Mouse (Mus musculus) testis, adult 2 months (tissue): ENCODE results near the gene Gm11733. TPM values are rescaled to one million over a fixed set of nuclear protein-coding genes. Genes with fewer than 3 reads are reported as not detected.
"Not testable (repeated sequence)": the region's sequence is repeated elsewhere in the genome, so short reads cannot be mapped to it uniquely, and the experiment has no call there.

Experiments
- H3K27ac ChIP-seq: fragments of 200-500 bp; 2 replicates; pipeline ENCODE4 v1.5.1; 2012; ENCODE audit warnings: low read depth, low read length; ENCODE audit not compliant: control insufficient read depth, insufficient read depth
- H3K27me3 ChIP-seq: fragments of 200-500 bp; 2 replicates; pipeline ENCODE4 v1.6.1; 2012; ENCODE audit warnings: mild to moderate bottlenecking, low read length, moderate library complexity; ENCODE audit not compliant: control insufficient read depth, insufficient read depth
- H3K36me3 ChIP-seq: fragments of 200-500 bp; 2 replicates; pipeline ENCODE4 v1.6.1; 2012; ENCODE audit warnings: mild to moderate bottlenecking, low read length; ENCODE audit not compliant: control insufficient read depth, insufficient read depth
- H3K4me1 ChIP-seq: fragments of 200-500 bp; 2 replicates; pipeline ENCODE4 v1.6.1; 2012; ENCODE audit warnings: low read length; ENCODE audit not compliant: control insufficient read depth, insufficient read depth
- H3K4me3 ChIP-seq: fragments of 200-500 bp; 2 replicates; pipeline ENCODE4 v1.5.1; 2012; ENCODE audit warnings: low read depth, mild to moderate bottlenecking, low read length, moderate library complexity, mixed read lengths; ENCODE audit not compliant: control insufficient read depth
- CTCF ChIP-seq: fragments of 200-500 bp; IDR thresholded peaks from 2 replicates; pipeline ENCODE4 v1.5.1; 2012; ENCODE audit warnings: low read depth, mild to moderate bottlenecking, inconsistent platforms, low read length, moderate library complexity; ENCODE audit not compliant: control insufficient read depth, insufficient read depth, insufficient replicate concordance
- POLR2A ChIP-seq: fragments of 200-500 bp; IDR thresholded peaks from 2 replicates; pipeline ENCODE4 v1.6.1; 2012; ENCODE audit warnings: low read depth, mild to moderate bottlenecking, inconsistent platforms, low read length, moderate library complexity; ENCODE audit not compliant: control insufficient read depth
- polyA plus RNA-seq: library from polyadenylated mRNA; depleted of rRNA; stranded (reverse); fragments of >200 nt; gene quantifications from 2 replicates; pipeline ENCODE4 v1.2.3, GENCODE M21; 2012

Gene Gm11733
- polyA plus RNA-seq, 1 experiment, result not detected

DNA sequence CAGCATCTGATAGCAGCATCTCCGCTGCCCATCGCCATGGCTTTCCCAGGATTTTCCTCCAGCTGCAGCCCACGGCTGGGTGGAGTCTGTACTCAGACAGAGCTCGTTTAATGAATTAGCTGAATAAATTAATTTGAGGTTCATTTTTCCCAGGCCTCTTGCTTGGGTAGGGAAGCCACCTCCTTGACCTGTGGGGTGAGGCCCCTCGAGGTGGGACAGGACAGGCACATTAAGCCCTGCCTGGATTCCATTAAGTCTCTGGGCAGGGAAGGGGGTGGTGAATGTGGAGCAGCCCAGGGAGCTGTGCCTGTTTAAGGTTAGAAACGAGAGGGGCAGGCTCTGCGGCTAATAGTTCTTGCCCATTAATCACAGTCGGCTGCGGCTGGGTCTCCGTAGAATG lies 30.1 kb upstream of the Gm11733 start:
- no peak for TF ChIP-seq POLR2A
- no peak for TF ChIP-seq CTCF
- Histone ChIP-seq H3K27ac (no peak overlapping the region), H3K36me3 (no peaks in the 10 kb centered on the region), H3K4me3 (no peak overlapping the region), H3K27me3 (no peaks in the 10 kb centered on the region), H3K4me1 (no peaks in the 10 kb centered on the region)

GRCm38 (mm10) chr11:117459148-117459547 lies 25.0 kb upstream of the Gm11733 start:
- TF ChIP-seq CTCF, result no peak
- no peak for TF ChIP-seq POLR2A
- H3K27ac ChIP-seq, result no peak overlapping the region
- H3K4me3 ChIP-seq, result no peak overlapping the region
- H3K4me1 ChIP-seq, result no peaks in the 10 kb centered on the region; the same call in 1 of the 2 replicates
- no peaks in the 10 kb centered on the region for H3K27me3 ChIP-seq
- no peaks in the 10 kb centered on the region for H3K36me3 ChIP-seq

DNA sequence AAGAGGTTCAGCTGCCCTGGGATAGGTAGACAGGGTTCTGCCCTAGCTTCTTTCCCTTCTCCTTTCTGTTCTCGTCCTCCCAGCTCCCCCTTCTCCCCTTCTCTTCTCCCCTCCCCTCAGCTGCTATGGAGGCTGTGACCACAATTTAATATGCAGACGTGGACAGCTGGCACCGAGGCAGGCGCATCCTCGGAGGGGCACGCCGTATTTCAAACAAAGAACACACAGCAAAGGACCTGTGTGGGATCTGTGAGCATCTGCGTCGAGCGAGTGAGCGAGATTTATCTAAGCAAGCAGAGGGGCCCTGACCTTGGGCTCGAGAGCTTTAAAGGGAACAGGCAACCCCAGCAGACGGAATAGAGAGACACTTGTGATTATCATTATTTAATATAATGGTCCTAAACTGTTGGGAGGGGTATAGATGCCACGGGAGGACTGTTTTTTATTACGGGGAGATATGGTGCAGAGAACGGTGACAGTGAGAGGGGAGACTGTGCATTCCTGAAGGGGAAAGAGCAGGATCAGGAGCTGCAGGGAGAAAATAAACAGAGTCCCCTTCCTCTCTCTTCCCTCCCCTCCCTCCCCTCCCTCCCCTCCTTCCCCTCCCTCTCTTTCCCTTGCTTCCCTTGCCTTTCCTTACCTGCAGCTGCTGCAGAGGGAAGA lies 21.8 kb upstream of the Gm11733 start:
- no peak for TF ChIP-seq POLR2A
- TF ChIP-seq CTCF, result no peak
- H3K27me3 ChIP-seq, result no peaks in the 10 kb centered on the region
- no peak overlapping the region for H3K27ac ChIP-seq
- no peaks in the 10 kb centered on the region for H3K36me3 ChIP-seq
- no peak overlapping the region for H3K4me3 ChIP-seq
- no peaks in the 10 kb centered on the region; the same call in 1 of the 2 replicates for H3K4me1 ChIP-seq

DNA sequence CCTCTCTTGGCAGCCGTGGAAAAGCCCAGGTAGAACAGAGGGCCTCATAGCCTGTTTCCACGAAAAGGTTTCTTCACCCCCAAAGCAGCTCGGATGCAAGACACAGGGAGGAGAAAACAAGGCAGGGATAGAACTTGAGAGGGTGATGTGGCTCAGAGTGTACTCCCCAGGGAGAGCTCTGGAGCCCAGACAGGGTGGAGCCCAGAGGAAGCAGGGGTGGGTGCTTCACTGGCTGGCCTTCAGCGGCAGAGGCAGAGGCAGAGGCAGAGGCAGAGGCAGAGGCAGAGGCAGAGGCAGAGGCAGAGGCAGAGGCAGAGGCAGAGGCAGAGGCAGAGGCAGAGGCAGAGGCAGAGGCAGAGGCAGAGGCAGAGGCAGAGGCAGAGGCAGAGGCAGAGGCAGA lies 20.8 kb upstream of the Gm11733 start:
- not testable (repeated sequence) for H3K27me3 ChIP-seq, H3K4me3 ChIP-seq, H3K27ac ChIP-seq, H3K36me3 ChIP-seq, H3K4me1 ChIP-seq

DNA sequence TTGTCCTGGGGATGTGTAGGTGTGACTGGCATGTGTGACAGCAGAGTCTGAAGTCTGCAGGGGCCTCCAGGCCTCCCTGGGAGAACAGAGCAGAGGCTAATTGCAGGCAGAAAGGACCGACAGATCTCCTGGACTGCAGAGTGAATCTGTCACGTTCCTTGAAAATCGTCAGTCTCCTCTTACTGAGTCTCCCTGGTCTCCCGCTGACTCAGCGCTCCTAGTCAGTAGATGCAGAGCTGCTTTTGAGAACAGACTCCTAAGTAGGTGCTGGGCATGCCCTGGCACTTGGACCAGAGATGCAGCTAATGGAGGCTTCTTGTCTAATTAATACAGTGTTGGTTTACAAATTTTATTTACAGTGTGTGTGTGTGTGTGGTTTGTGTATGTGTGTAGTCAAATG lies 17.9 kb upstream of the Gm11733 start:
- TF ChIP-seq POLR2A (no peak), CTCF (no peak)
- H3K4me3 ChIP-seq, result no peak overlapping the region
- no peaks in the 10 kb centered on the region for H3K36me3 ChIP-seq
- no peaks in the 10 kb centered on the region for H3K4me1 ChIP-seq
- H3K27me3 ChIP-seq, result no peaks in the 10 kb centered on the region
- no peak overlapping the region for H3K27ac ChIP-seq

DNA sequence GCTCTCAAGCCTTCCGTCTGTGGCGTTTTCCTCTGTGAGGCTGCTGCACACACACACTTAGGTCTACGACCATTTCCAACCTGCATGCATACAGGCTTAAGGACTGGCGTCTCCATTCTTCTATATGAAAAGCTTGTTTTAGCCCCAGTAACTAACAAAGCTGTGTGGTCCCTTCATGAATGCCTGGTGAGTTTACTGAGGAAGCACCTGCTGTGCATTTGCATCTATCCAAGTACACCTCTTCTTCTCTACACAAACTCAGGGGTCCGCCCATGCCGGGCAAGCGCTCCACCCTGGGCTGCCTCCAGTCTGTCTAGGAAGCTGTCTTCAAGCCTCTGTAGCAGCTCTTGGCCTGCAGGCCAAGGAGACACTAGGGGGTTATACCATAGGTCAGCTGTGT lies 17.3 kb upstream of the Gm11733 start:
- H3K4me1 ChIP-seq, result no peaks in the 10 kb centered on the region
- no peak overlapping the region for H3K4me3 ChIP-seq
- no peaks in the 10 kb centered on the region for H3K36me3 ChIP-seq
- no peaks in the 10 kb centered on the region for H3K27me3 ChIP-seq
- H3K27ac ChIP-seq, result no peak overlapping the region
- TF ChIP-seq POLR2A, result no peak
- TF ChIP-seq CTCF, result no peak

- no peaks in the 10 kb centered on the region for H3K36me3 ChIP-seq
- TF ChIP-seq POLR2A (no peak), CTCF (no peak)
- no peaks in the 10 kb centered on the region for H3K4me1 ChIP-seq
- no peak overlapping the region for H3K27ac ChIP-seq
- no peak overlapping the region for H3K4me3 ChIP-seq
- no peaks in the 10 kb centered on the region for H3K27me3 ChIP-seq
These were observed 15.4 kb upstream of the Gm11733 start for GRCm38 (mm10) chr11:117468585-117469363.

GRCm38 (mm10) chr11:117469724-117470123 lies 14.4 kb upstream of the Gm11733 start:
- Histone ChIP-seq H3K27ac (no peak overlapping the region), H3K27me3 (no peaks in the 10 kb centered on the region), H3K4me1 (no peaks in the 10 kb centered on the region), H3K36me3 (no peaks in the 10 kb centered on the region), H3K4me3 (no peak overlapping the region)
- no peak for TF ChIP-seq POLR2A
- TF ChIP-seq CTCF, result no peak
